Mouse (Mus musculus) WW6 (cell line): ENCODE results near the gene Ccdc159.

Source experiments
- DNase-seq: peaks from one replicate; pipeline ENCODE4 v3.0.0-alpha.2; 2013; ENCODE audit warnings: low read depth, low spot score

Gene Ccdc159

GRCm38 (mm10) chr9:21934021-21934420 lies 6.8 kb downstream of the Ccdc159 start:
- no peak for DNase-seq

DNA sequence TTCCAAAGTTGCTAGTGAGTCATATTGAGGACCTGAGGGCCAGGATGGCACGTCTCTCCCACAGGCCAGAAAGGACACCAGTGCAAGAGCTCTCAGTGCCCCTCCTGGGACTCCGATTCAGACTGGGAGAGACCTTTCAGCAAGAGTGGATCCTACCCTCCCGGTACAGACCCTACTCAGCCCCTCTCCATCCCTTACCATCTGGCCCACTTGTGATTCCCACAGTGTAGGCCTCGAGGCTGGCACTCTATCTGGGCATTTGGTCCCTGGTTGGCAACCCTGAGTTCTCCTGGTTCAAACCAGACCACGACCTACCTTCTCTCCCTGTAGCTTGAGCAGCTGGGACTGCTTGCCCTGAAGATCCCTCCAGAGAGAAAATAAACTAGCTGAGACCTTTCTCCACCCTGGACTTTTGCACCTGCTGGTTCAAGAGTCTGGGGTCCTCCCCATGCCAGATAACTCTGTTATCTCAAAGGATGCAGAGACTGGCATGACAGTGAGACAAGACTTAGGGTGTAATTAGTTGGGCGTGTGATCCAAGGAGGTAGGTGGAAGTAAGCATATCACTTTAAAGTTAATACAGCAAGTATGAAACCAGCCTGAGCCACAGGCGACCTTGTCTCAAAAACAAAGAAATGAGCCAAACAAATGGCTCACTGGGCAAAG lies 8.3 kb downstream of the Ccdc159 start:
- no peak for DNase-seq

GRCm38 (mm10) chr9:21936692-21937570 lies 9.7 kb downstream of the Ccdc159 start, which contains the start of gene Plppr2:
Gene Plppr2 (plus strand): TSS chr9:21937033.
- peak; percentile 90 for DNase-seq

GRCm38 (mm10) chr9:21937711-21938175 lies 10.5 kb downstream of the Ccdc159 start:
- DNase-seq = no peak

- DNase-seq = no peak
These were observed 11.1 kb downstream of the Ccdc159 start for GRCm38 (mm10) chr9:21938234-21938855.

DNA sequence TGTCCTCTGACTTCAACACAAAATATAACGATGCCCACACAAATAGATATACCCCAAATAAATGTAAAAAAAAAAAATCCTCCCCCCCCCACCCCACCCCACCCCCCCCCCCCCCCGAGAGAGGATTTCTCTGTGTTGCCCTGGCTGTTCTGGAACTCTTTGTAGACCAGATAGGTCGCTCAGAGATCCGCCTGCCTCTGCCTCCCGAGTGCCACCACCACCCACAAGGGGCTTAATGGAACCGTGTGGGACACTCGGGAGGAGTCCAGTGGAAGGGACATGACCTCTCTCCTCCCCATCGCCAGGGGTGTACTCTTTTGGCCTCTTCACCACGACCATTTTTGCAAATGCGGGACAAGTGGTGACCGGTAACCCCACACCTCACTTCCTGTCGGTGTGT lies 15.8 kb downstream of the Ccdc159 start:
- no peak for DNase-seq

DNA sequence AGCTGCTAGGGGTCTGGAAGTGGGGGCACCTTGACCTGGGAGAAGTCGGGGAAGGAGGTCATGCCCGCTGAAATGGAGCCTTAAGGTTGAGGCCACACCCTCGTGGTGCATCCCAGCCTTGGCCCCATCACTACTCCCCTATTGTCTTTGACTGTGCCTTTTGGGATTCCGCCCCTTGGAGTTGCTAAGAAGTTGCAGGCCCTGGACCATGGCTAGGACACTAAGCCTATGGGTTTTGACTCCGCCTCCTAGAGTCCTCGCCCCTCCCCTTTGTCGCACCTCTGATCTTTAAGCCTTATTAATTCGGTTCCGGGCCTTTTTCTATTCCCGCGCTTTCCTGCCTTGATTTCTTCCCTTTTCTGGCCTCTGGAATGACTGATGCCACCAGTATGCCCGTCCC lies 16.4 kb downstream of the Ccdc159 start:
- DNase-seq = no peak

- no peak for DNase-seq
These were observed 17.0 kb downstream of the Ccdc159 start for GRCm38 (mm10) chr9:21944267-21944666.

GRCm38 (mm10) chr9:21947540-21948130 lies 20.4 kb downstream of the Ccdc159 start:
- DNase-seq = no peak

DNA sequence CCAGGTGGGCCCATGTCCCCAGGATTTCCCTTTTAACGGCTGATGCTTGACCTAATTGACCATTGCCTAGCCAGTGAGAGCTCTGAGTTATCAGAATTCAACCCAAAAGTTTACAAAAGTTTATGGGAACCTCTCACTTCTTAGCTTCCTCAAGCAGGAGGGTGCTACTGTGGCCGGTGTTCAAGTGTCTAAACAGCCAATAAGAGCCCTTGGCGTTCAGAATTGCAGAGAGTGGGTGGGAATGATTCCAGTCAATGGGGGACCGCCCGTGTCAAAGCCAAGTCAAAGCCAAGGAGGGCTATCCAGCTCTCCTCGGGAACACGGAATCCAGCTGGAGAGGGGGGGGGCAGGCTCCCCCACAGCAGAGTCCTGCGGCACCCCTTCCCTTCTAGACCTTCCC lies 20.9 kb downstream of the Ccdc159 start:
- no peak for DNase-seq

GRCm38 (mm10) chr9:21948790-21949189 lies 21.5 kb downstream of the Ccdc159 start:
- no peak for DNase-seq

- DNase-seq = no peak
These were observed 23.1 kb downstream of the Ccdc159 start for GRCm38 (mm10) chr9:21950322-21950721.

DNA sequence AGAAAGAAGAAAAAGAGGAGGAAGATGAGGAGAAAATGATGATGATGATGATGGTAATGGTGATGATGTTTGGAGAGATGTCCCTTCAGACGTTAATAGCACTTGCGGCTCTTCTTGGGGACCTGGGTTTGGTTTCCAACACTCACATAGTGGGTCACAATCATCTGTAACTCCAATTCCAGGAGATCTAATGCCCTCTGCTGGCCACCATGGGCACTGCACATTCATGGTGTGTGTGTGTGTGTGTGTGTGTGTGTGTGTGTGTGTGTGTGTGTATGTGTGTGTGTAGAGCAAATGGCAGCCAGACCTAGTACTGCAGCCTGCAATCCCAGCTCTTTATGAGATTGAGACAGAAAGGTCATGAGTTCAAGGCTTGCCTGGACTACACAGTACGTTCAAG lies 24.7 kb downstream of the Ccdc159 start:
- no peak for DNase-seq

DNA sequence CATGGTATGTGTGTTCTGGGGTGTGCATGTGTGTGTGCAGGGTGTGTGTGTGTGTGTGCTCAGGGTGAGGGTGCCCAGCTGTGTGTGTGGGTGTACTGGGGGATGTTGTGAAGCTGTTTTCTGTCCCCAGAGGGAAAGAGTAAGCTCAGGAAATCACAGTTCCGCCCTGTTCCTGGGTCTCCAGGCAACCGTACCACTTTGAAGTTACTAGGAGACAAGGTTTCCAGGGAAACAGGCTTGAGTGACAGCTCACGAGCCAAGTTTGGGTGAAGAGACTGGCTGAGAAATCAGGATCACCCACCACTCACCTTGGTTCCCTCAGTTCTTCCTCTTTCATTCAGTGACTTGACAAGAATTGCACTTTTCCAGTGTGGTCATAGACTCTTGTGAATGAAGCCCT lies 26.3 kb downstream of the Ccdc159 start:
- DNase-seq = no peak

DNA sequence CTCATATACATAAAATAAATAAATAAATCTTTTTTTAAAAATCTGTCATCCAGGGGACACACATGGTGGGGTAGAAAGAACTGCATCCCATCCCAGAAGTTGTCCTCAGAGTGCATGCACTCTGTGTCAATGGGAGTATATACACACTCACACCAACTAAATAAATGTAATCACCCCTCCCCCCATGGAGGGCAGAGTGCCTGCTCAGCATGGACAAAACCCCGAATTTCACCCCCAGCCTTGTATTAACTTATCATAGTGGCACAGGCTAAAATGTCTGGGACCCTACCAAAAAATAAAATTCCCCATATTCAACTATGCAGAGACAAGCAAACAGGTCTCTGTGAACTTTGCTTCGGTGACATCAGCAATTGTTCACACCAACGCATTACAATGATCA lies 27.4 kb downstream of the Ccdc159 start:
- DNase-seq = no peak

DNA sequence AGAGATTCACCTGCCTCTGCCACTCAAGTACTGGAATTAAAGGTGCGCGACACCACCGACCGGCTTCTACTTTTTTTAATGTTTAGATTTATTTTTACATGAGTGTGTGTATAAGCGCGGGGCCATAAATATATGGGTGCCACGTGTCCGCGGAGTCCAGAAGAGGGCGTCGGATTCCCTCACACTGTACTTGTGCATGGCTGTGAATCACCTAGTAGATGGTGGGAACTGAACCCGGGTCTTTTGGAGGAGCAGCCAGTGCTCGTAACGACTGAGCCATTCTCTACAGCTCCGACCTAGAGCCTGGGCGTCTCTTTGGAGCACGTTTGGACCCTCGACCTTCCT lies 27.9 kb downstream of the Ccdc159 start:
- DNase-seq = peak; percentile 54

GRCm38 (mm10) chr9:21955570-21956281 lies 28.5 kb downstream of the Ccdc159 start, which contains the start of gene Swsap1:
Gene Swsap1 (plus strand): TSS chr9:21955755.
- peak; percentile 92 for DNase-seq

- DNase-seq = no peak
These were observed 31.1 kb downstream of the Ccdc159 start for GRCm38 (mm10) chr9:21958372-21958771.

GRCm38 (mm10) chr9:21959244-21959643 lies 32.0 kb downstream of the Ccdc159 start:
- no peak for DNase-seq

- DNase-seq = no peak
These were observed 32.9 kb downstream of the Ccdc159 start for GRCm38 (mm10) chr9:21960135-21960534.

GRCm38 (mm10) chr9:21960558-21961208 lies 33.4 kb downstream of the Ccdc159 start:
- DNase-seq = no peak
